Mouse (Mus musculus) heart, embryonic 12.5 days (tissue): ENCODE results near the gene Chtf18. TPM values are rescaled to one million over a fixed set of nuclear protein-coding genes. Genes with fewer than 3 reads are reported as not detected.

Experiments
- ATAC-seq: fragments of 200-750 bp; cut with Nextera tagmentation; 2 replicates; pipeline ENCODE4 v1.8.0; 2017; ENCODE audit warnings: moderate TSS enrichment, moderate library complexity; ENCODE audit not compliant: insufficient number of reproducible peaks, low FRiP score
- H3K27ac ChIP-seq: fragments of 300-500 bp; sonication (generic); 2 replicates; pipeline ENCODE4 v1.5.1; 2016; ENCODE audit warnings: mild to moderate bottlenecking, moderate library complexity; ENCODE audit not compliant: poor library complexity, severe bottlenecking
- H3K27me3 ChIP-seq: fragments of 300-500 bp; sonication (generic); replicated peaks from 2 replicates; pipeline ENCODE4 v1.6.1; 2016; ENCODE audit warnings: mild to moderate bottlenecking, moderate library complexity
- H3K36me3 ChIP-seq: fragments of 300-500 bp; sonication (generic); 2 replicates; pipeline ENCODE4 v1.6.1; 2016; ENCODE audit warnings: mild to moderate bottlenecking, moderate library complexity
- H3K4me1 ChIP-seq: fragments of 300-500 bp; sonication (generic); replicated peaks from 2 replicates; pipeline ENCODE4 v1.6.1; 2016; ENCODE audit warnings: mild to moderate bottlenecking
- H3K4me2 ChIP-seq: fragments of 300-500 bp; sonication (generic); 2 replicates; pipeline ENCODE4 v1.6.1; 2016; ENCODE audit warnings: mild to moderate bottlenecking, moderate library complexity
- H3K4me3 ChIP-seq: fragments of 300-500 bp; sonication (generic); 2 replicates; pipeline ENCODE4 v1.5.1; 2016; ENCODE audit warnings: mild to moderate bottlenecking
- H3K9ac ChIP-seq: fragments of 300-500 bp; sonication (generic); 2 replicates; pipeline ENCODE4 v1.6.1; 2016; ENCODE audit warnings: mild to moderate bottlenecking, moderate library complexity
- H3K9me3 ChIP-seq: fragments of 300-500 bp; sonication (generic); replicated peaks from 2 replicates; pipeline ENCODE4 v1.6.1; 2016; ENCODE audit warnings: mild to moderate bottlenecking, moderate library complexity
- WGBS: fragments of 180-500 bp; shearing (Covaris S2); methylation state at CpG from one replicate; pipeline ENCODE4 v1.1.7; 2016; 5-methylcytosine and 5-hydroxymethylcytosine counted together
- polyA plus RNA-seq: library from polyadenylated mRNA; unstranded; fragments of >200 nt; fragmentation: Nextera tagmentation; extraction: Ambion mirVana; gene quantifications from 2 replicates; pipeline ENCODE4 v1.2.1, GENCODE M21; 2016

The Chtf18 gene
- polyA plus RNA-seq, result 22.4 and 23.0 TPM in 2 replicates

- H3K4me2 ChIP-seq, result peak within 1 kb of the TSS; percentile 98
- ATAC-seq, result peak; percentile 98
- peak within 1 kb of the TSS; percentile 68 for H3K4me3 ChIP-seq
- no peaks in the 10 kb centered on the region for H3K9me3 ChIP-seq
- under 1% methylated on average over 37 of the region's 37 CpGs for WGBS
- H3K27me3 ChIP-seq, result no peaks in the 10 kb centered on the region
- no peak within 1 kb of the TSS for H3K27ac ChIP-seq
- peak within 1 kb of the TSS; percentile 86 for H3K9ac ChIP-seq
- peaks cover 55% of the 10 kb centered on the region for H3K36me3 ChIP-seq
- H3K4me1 ChIP-seq, result peaks cover 20% of the 10 kb centered on the region
Measured at GRCm38 (mm10) chr17:25727265-25728008, at the start of gene Chtf18, which contains the start of gene Rpusd1. Gene Chtf18 (minus strand): TSS chr17:25727419. Gene Rpusd1 (plus strand): TSS chr17:25727670.

GRCm38 (mm10) chr17:25775318-25776062 lies 48.3 kb upstream of the Chtf18 start:
- ATAC-seq, result no peak
- 0 out of 2 replicates have a peak, but pooled peaks cover 2% of the 10 kb centered on the region for H3K27me3 ChIP-seq
- no peak overlapping the region for H3K4me3 ChIP-seq
- no peak overlapping the region for H3K4me2 ChIP-seq
- H3K9me3 ChIP-seq, result no peaks in the 10 kb centered on the region
- peaks cover 43% of the 10 kb centered on the region for H3K36me3 ChIP-seq
- no peak overlapping the region for H3K9ac ChIP-seq
- 75% methylated on average over 10 of the region's 10 CpGs for WGBS
- H3K27ac ChIP-seq, result no peak overlapping the region
- peaks cover 10% of the 10 kb centered on the region for H3K4me1 ChIP-seq

- peak within 1 kb of the TSS; percentile 91 for H3K4me2 ChIP-seq
- H3K36me3 ChIP-seq, result peaks cover 26% of the 10 kb centered on the region
- peaks cover 10% of the 10 kb centered on the region for H3K4me1 ChIP-seq
- H3K27ac ChIP-seq, result no peak within 1 kb of the TSS
- peak; percentile 90 for ATAC-seq
- no peaks in the 10 kb centered on the region for H3K9me3 ChIP-seq
- under 1% methylated on average over 37 of the region's 37 CpGs for WGBS
- peaks cover 15% of the 10 kb centered on the region for H3K27me3 ChIP-seq
- H3K4me3 ChIP-seq, result peak within 1 kb of the TSS; percentile 77
- H3K9ac ChIP-seq, result peak within 1 kb of the TSS; percentile 89
Measured at GRCm38 (mm10) chr17:25773549-25774120, 46.4 kb upstream of the Chtf18 start, which contains the start of gene Narfl. Gene Narfl (plus strand): TSS chr17:25773776.

GRCm38 (mm10) chr17:25769331-25769730 lies 42.1 kb upstream of the Chtf18 start:
- 62% methylated on average over 9 of the region's 9 CpGs for WGBS

GRCm38 (mm10) chr17:25765886-25766285 lies 38.7 kb upstream of the Chtf18 start:
- no peaks in the 10 kb centered on the region for H3K4me1 ChIP-seq
- ATAC-seq, result no peak
- H3K9me3 ChIP-seq, result no peaks in the 10 kb centered on the region
- no peak overlapping the region for H3K9ac ChIP-seq
- WGBS, result 47% methylated on average over 5 of the region's 5 CpGs
- peaks cover 30% of the 10 kb centered on the region for H3K27me3 ChIP-seq
- no peak overlapping the region for H3K4me3 ChIP-seq
- H3K36me3 ChIP-seq, result no peaks in the 10 kb centered on the region
- no peak overlapping the region for H3K4me2 ChIP-seq
- H3K27ac ChIP-seq, result no peak overlapping the region

More at GRCm38 (mm10) chr17:25769331-25769730, 42.1 kb upstream of the Chtf18 start:
- Histone ChIP-seq H3K9ac (no peak overlapping the region), H3K36me3 (no peaks in the 10 kb centered on the region), H3K9me3 (no peaks in the 10 kb centered on the region), H3K4me2 (no peak overlapping the region), H3K4me3 (no peak overlapping the region), H3K27me3 (peaks cover 27% of the 10 kb centered on the region), H3K27ac (no peak overlapping the region), H3K4me1 (peaks cover 4% of the 10 kb centered on the region)
- ATAC-seq, result no peak

- no peak for ATAC-seq
- 26% methylated on average over 3 of the region's 3 CpGs for WGBS
Measured at GRCm38 (mm10) chr17:25762591-25762990, 35.4 kb upstream of the Chtf18 start.

GRCm38 (mm10) chr17:25761561-25761970 lies 34.3 kb upstream of the Chtf18 start:
- Histone ChIP-seq H3K36me3 (no peaks in the 10 kb centered on the region), H3K27me3 (peaks cover 7% of the 10 kb centered on the region), H3K4me2 (no peak overlapping the region), H3K9ac (no peak overlapping the region), H3K4me3 (no peak overlapping the region), H3K9me3 (no peaks in the 10 kb centered on the region), H3K27ac (no peak overlapping the region), H3K4me1 (0 out of 2 replicates have a peak, but pooled peaks cover 5% of the 10 kb centered on the region)
- 32% methylated on average over 4 of the region's 4 CpGs for WGBS
- no peak for ATAC-seq

More at GRCm38 (mm10) chr17:25762591-25762990, 35.4 kb upstream of the Chtf18 start:
- Histone ChIP-seq H3K4me2 (no peak overlapping the region), H3K9me3 (no peaks in the 10 kb centered on the region), H3K4me3 (no peak overlapping the region), H3K27ac (no peak overlapping the region), H3K27me3 (peaks cover 15% of the 10 kb centered on the region), H3K36me3 (no peaks in the 10 kb centered on the region), H3K9ac (no peak overlapping the region), H3K4me1 (no peaks in the 10 kb centered on the region)

GRCm38 (mm10) chr17:25760148-25760547 lies 32.9 kb upstream of the Chtf18 start:
- H3K27me3 ChIP-seq, result peaks cover 7% of the 10 kb centered on the region
- no peak overlapping the region for H3K4me3 ChIP-seq
- no peaks in the 10 kb centered on the region for H3K36me3 ChIP-seq
- WGBS, result 64% methylated on average over 8 of the region's 8 CpGs
- peaks cover 13% of the 10 kb centered on the region; the same call in 1 of the 2 replicates for H3K4me1 ChIP-seq
- no peak overlapping the region for H3K4me2 ChIP-seq
- H3K9ac ChIP-seq, result no peak overlapping the region
- no peak overlapping the region for H3K27ac ChIP-seq
- H3K9me3 ChIP-seq, result no peaks in the 10 kb centered on the region
- ATAC-seq, result no peak

GRCm38 (mm10) chr17:25757691-25758090 lies 30.5 kb upstream of the Chtf18 start:
- H3K4me2 ChIP-seq, result no peak overlapping the region
- no peak overlapping the region for H3K4me3 ChIP-seq
- WGBS, result 54% methylated on average over 3 of the region's 3 CpGs
- peaks cover 21% of the 10 kb centered on the region for H3K27me3 ChIP-seq
- no peaks in the 10 kb centered on the region for H3K9me3 ChIP-seq
- H3K36me3 ChIP-seq, result no peaks in the 10 kb centered on the region
- H3K9ac ChIP-seq, result no peak overlapping the region
- peaks cover 15% of the 10 kb centered on the region; the same call in 1 of the 2 replicates for H3K4me1 ChIP-seq
- no peak overlapping the region for H3K27ac ChIP-seq
- ATAC-seq, result no peak

- Histone ChIP-seq H3K9me3 (no peaks in the 10 kb centered on the region), H3K4me1 (peaks cover 19% of the 10 kb centered on the region), H3K36me3 (no peaks in the 10 kb centered on the region), H3K9ac (no peak overlapping the region), H3K4me2 (no peak overlapping the region), H3K4me3 (no peak overlapping the region), H3K27me3 (peaks cover 24% of the 10 kb centered on the region), H3K27ac (no peak overlapping the region)
- 65% methylated on average over 9 of the region's 9 CpGs for WGBS
- ATAC-seq, result peak; percentile 38; the same call in 1 of the 2 replicates
Measured at GRCm38 (mm10) chr17:25756378-25757242, 29.4 kb upstream of the Chtf18 start.
